Mouse (Mus musculus): ENCODE measurements around the gene Tmem248. TPM values are rescaled to one million over a fixed set of nuclear protein-coding genes. Genes with fewer than 3 reads are reported as not detected.
"Not testable (repeated sequence)": the region's sequence is repeated elsewhere in the genome, so short reads cannot be mapped to it uniquely, and the experiment has no call there.

Gene Tmem248
- polyA plus RNA-seq, 1 experiment from 2014 or later: 33.6 TPM

GRCm38 (mm10) chr5:130254164-130255016 is 37.5 kb downstream of the Tmem248 start:
- no peak for DNase-seq (ENCODE audit: low spot score)
- Histone ChIP-seq H3K36me3 (peaks cover 45% of the 10 kb centered on the region), H3K9me3 (no peaks in the 10 kb centered on the region), H3K27ac (peak overlapping the region; percentile 91), H3K4me3 (peak overlapping the region; percentile 71), H3K4me1 (replicated peaks) (peaks cover 23% of the 10 kb centered on the region), H3K27me3 (ENCODE audit: insufficient read depth, poor library complexity, severe bottlenecking) (no peaks in the 10 kb centered on the region)
- 23% methylated on average over 19 of the region's 19 CpGs for WGBS

GRCm38 (mm10) chr5:130255017-130255720 is 38.3 kb downstream of the Tmem248 start, which contains the start of the genes Sbds and Tyw1:
Gene Sbds (minus strand): TSS chr5:130255530.
Gene Tyw1 (plus strand): TSS chr5:130255619.
- Histone ChIP-seq H3K36me3 (peaks cover 39% of the 10 kb centered on the region), H3K27me3 (ENCODE audit: insufficient read depth, poor library complexity, severe bottlenecking) (no peaks in the 10 kb centered on the region), H3K4me3 (peak within 1 kb of the TSS; percentile 71), H3K9me3 (no peaks in the 10 kb centered on the region), H3K4me1 (replicated peaks) (peaks cover 23% of the 10 kb centered on the region), H3K27ac (peak within 1 kb of the TSS; percentile 91)
- WGBS: under 1% methylated on average over 52 of the region's 52 CpGs
- peak; percentile 97 for DNase-seq (ENCODE audit: low spot score)

- Histone ChIP-seq H3K4me3 (peak overlapping the region; percentile 71), H3K27ac (peak overlapping the region; percentile 91), H3K4me1 (replicated peaks) (peaks cover 23% of the 10 kb centered on the region), H3K36me3 (peaks cover 32% of the 10 kb centered on the region)
- H3K27me3 ChIP-seq (ENCODE audit: insufficient read depth, poor library complexity, severe bottlenecking); H3K9me3 ChIP-seq: not testable (repeated sequence)
- WGBS: 34% methylated on average over 20 of the region's 20 CpGs
- DNase-seq (ENCODE audit: low spot score): peak; percentile 12
These were observed 39.1 kb downstream of the Tmem248 start for GRCm38 (mm10) chr5:130255799-130256525.

GRCm38 (mm10) chr5:130256678-130257271 is 39.9 kb downstream of the Tmem248 start:
- DNase-seq (ENCODE audit: low spot score): peak; percentile 91
- H3K4me1 ChIP-seq (replicated peaks): peaks cover 23% of the 10 kb centered on the region
- peaks cover 29% of the 10 kb centered on the region for H3K36me3 ChIP-seq
- no peaks in the 10 kb centered on the region for H3K9me3 ChIP-seq
- peak overlapping the region; percentile 71 for H3K4me3 ChIP-seq
- H3K27me3 ChIP-seq (ENCODE audit: insufficient read depth, poor library complexity, severe bottlenecking): no peaks in the 10 kb centered on the region
- 1% methylated on average over 25 of the region's 25 CpGs for WGBS
- H3K27ac ChIP-seq: peak overlapping the region; percentile 92

GRCm38 (mm10) chr5:130257303-130257702 is 40.4 kb downstream of the Tmem248 start:
- H3K4me1 ChIP-seq (replicated peaks): peaks cover 23% of the 10 kb centered on the region
- peaks cover 29% of the 10 kb centered on the region for H3K36me3 ChIP-seq
- DNase-seq (ENCODE audit: low spot score): no peak
- WGBS: 10% methylated on average over 8 of the region's 8 CpGs
- peak overlapping the region; percentile 71 for H3K4me3 ChIP-seq
- no peaks in the 10 kb centered on the region for H3K9me3 ChIP-seq
- peak overlapping the region; percentile 92 for H3K27ac ChIP-seq
- H3K27me3 ChIP-seq (ENCODE audit: insufficient read depth, poor library complexity, severe bottlenecking): no peaks in the 10 kb centered on the region

GRCm38 (mm10) chr5:130263454-130263853 is 46.6 kb downstream of the Tmem248 start:
- Histone ChIP-seq H3K9me3 (no peaks in the 10 kb centered on the region), H3K4me1 (replicated peaks) (no peaks in the 10 kb centered on the region), H3K27me3 (ENCODE audit: insufficient read depth, poor library complexity, severe bottlenecking) (no peaks in the 10 kb centered on the region), H3K4me3 (no peak overlapping the region), H3K27ac (no peak overlapping the region), H3K36me3 (peaks cover 73% of the 10 kb centered on the region)
- no peak for DNase-seq (ENCODE audit: low spot score)
- WGBS: 82% methylated on average over 11 of the region's 11 CpGs

- peaks cover 84% of the 10 kb centered on the region for H3K36me3 ChIP-seq
- no peaks in the 10 kb centered on the region for H3K27me3 ChIP-seq (ENCODE audit: insufficient read depth, poor library complexity, severe bottlenecking)
- no peaks in the 10 kb centered on the region for H3K9me3 ChIP-seq
- WGBS: 94% methylated on average over 6 of the region's 6 CpGs
- no peaks in the 10 kb centered on the region for H3K4me1 ChIP-seq (replicated peaks)
- DNase-seq (ENCODE audit: low spot score): no peak
- H3K27ac ChIP-seq: no peak overlapping the region
- no peak overlapping the region for H3K4me3 ChIP-seq
These were observed 47.6 kb downstream of the Tmem248 start for GRCm38 (mm10) chr5:130264433-130265005.

GRCm38 (mm10) chr5:130266651-130267050 is 49.8 kb downstream of the Tmem248 start:
- no peaks in the 10 kb centered on the region for H3K27me3 ChIP-seq (ENCODE audit: insufficient read depth, poor library complexity, severe bottlenecking)
- no peaks in the 10 kb centered on the region for H3K4me1 ChIP-seq (replicated peaks)
- H3K36me3 ChIP-seq: peaks cover 97% of the 10 kb centered on the region
- no peak overlapping the region for H3K4me3 ChIP-seq
- WGBS: 85% methylated on average over 7 of the region's 7 CpGs
- no peaks in the 10 kb centered on the region for H3K9me3 ChIP-seq
- peak; percentile 27 for DNase-seq (ENCODE audit: low spot score)
- H3K27ac ChIP-seq: no peak overlapping the region

- Histone ChIP-seq H3K27me3 (ENCODE audit: insufficient read depth, poor library complexity, severe bottlenecking) (no peaks in the 10 kb centered on the region), H3K36me3 (peaks cover 99% of the 10 kb centered on the region), H3K4me3 (no peak overlapping the region), H3K9me3 (no peaks in the 10 kb centered on the region), H3K4me1 (replicated peaks) (no peaks in the 10 kb centered on the region), H3K27ac (no peak overlapping the region)
- no peak for DNase-seq (ENCODE audit: low spot score)
- 89% methylated on average over 1 of the region's 1 CpGs for WGBS
These were observed 50.4 kb downstream of the Tmem248 start for GRCm38 (mm10) chr5:130267316-130267715.

- H3K27ac ChIP-seq: no peak overlapping the region
- no peaks in the 10 kb centered on the region for H3K27me3 ChIP-seq (ENCODE audit: insufficient read depth, poor library complexity, severe bottlenecking)
- WGBS: 84% methylated on average over 11 of the region's 11 CpGs
- H3K4me1 ChIP-seq (replicated peaks): no peaks in the 10 kb centered on the region
- peaks cover 99% of the 10 kb centered on the region for H3K36me3 ChIP-seq
- H3K9me3 ChIP-seq: no peaks in the 10 kb centered on the region
- no peak overlapping the region for H3K4me3 ChIP-seq
- DNase-seq (ENCODE audit: low spot score): no peak
These were observed 52.1 kb downstream of the Tmem248 start for GRCm38 (mm10) chr5:130268976-130269375.

- Histone ChIP-seq H3K36me3 (peaks cover 92% of the 10 kb centered on the region), H3K4me3 (no peak overlapping the region), H3K27me3 (ENCODE audit: insufficient read depth, poor library complexity, severe bottlenecking) (no peaks in the 10 kb centered on the region), H3K9me3 (no peaks in the 10 kb centered on the region), H3K27ac (no peak overlapping the region), H3K4me1 (replicated peaks) (no peaks in the 10 kb centered on the region)
- WGBS: 96% methylated on average over 1 of the region's 1 CpGs
- no peak for DNase-seq (ENCODE audit: low spot score)
These were observed 55.5 kb downstream of the Tmem248 start for GRCm38 (mm10) chr5:130272344-130272743.

- H3K4me1 ChIP-seq (replicated peaks): no peaks in the 10 kb centered on the region
- H3K9me3 ChIP-seq: no peaks in the 10 kb centered on the region
- H3K27ac ChIP-seq: no peak overlapping the region
- no peak overlapping the region for H3K4me3 ChIP-seq
- WGBS: 96% methylated on average over 6 of the region's 6 CpGs
- peaks cover 92% of the 10 kb centered on the region for H3K36me3 ChIP-seq
- no peak for DNase-seq (ENCODE audit: low spot score)
- H3K27me3 ChIP-seq (ENCODE audit: insufficient read depth, poor library complexity, severe bottlenecking): no peaks in the 10 kb centered on the region
These were observed 56.2 kb downstream of the Tmem248 start for GRCm38 (mm10) chr5:130273046-130273445.
